Comparison of ENCODE assay signal across 31 mouse cellular contexts in the genomic region with DNA sequence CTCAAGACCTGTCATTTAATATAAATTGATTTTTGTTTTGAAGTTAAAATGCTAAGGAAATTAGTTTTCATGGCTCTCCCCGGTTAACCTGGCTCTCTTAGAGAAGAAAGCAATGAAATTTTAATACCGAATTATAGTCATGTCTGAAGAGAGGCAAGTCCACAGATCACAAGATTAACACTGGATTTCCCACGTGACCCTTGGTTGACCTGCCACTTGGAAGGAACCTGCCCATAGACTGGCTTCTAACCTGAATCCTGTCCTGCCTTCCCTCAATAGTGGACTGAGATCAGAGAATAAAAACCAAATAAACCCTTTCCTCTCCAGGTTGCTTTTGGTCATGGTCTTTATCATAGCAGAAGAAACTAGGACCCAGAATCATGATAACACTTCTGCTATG.
"Had no signal": no experiment of that assay in that cellular context is flagged by ENCODE, and none has a peak within 500 bp of the region (broad histone marks: within the 10 kb centered on the region; RNA-seq: fewer than 3 reads in every experiment).

No protein-coding gene starts in this region.

- H3K36me3 ChIP-seq: limb, embryonic 10.5 days; limb, embryonic 12.5 days; limb, embryonic 13.5 days; limb, embryonic 15.5 days; liver, embryonic 13.5 days; liver, embryonic 15.5 days; lung, embryonic 15.5 days; midbrain, embryonic 10.5 days; midbrain, embryonic 12.5 days; midbrain, embryonic 13.5 days; midbrain, embryonic 15.5 days; neural tube, embryonic 12.5 days; neural tube, embryonic 13.5 days had no signal

- H3K27ac ChIP-seq: limb, embryonic 10.5 days; limb, embryonic 12.5 days; limb, embryonic 13.5 days; limb, embryonic 15.5 days; liver, embryonic 13.5 days; liver, embryonic 14.5 days; liver, embryonic 15.5 days; lung, embryonic 15.5 days; midbrain, embryonic 10.5 days; midbrain, embryonic 12.5 days; midbrain, embryonic 13.5 days; midbrain, embryonic 15.5 days; neural tube, embryonic 12.5 days; neural tube, embryonic 13.5 days had no signal

- H3K4me2 ChIP-seq: limb, embryonic 12.5 days; limb, embryonic 13.5 days; limb, embryonic 15.5 days; liver, embryonic 11.5 days; liver, embryonic 13.5 days; liver, embryonic 15.5 days; lung, embryonic 14.5 days; lung, embryonic 15.5 days; midbrain, embryonic 11.5 days; midbrain, embryonic 12.5 days; midbrain, embryonic 13.5 days; midbrain, embryonic 15.5 days; neural tube, embryonic 12.5 days; neural tube, embryonic 13.5 days had no signal

- H3K27me3 ChIP-seq: limb, embryonic 12.5 days; limb, embryonic 13.5 days; limb, embryonic 15.5 days; liver, embryonic 13.5 days; liver, embryonic 15.5 days; lung, embryonic 15.5 days; midbrain, embryonic 12.5 days; midbrain, embryonic 13.5 days; midbrain, embryonic 15.5 days; neural tube, embryonic 12.5 days; neural tube, embryonic 13.5 days had no signal

- H3K4me1 ChIP-seq: limb, embryonic 12.5 days; liver, embryonic 15.5 days; midbrain, embryonic 12.5 days; midbrain, embryonic 13.5 days; neural tube, embryonic 12.5 days had no signal

- ATAC-seq: liver, postnatal 0 days; lung, postnatal 0 days; midbrain, embryonic 13.5 days; midbrain, embryonic 15.5 days; midbrain, embryonic 16.5 days had no signal

- H3K9ac ChIP-seq: limb, embryonic 12.5 days; limb, embryonic 13.5 days; limb, embryonic 15.5 days; liver, embryonic 13.5 days; liver, embryonic 14.5 days; liver, embryonic 15.5 days; liver, postnatal 0 days; lung, embryonic 14.5 days; lung, embryonic 15.5 days; midbrain, embryonic 12.5 days; midbrain, embryonic 13.5 days; midbrain, embryonic 15.5 days; neural tube, embryonic 12.5 days; neural tube, embryonic 13.5 days had no signal

- H3K9me3 ChIP-seq: limb, embryonic 10.5 days; limb, embryonic 12.5 days; limb, embryonic 13.5 days; limb, embryonic 15.5 days; liver, embryonic 13.5 days; liver, embryonic 15.5 days; lung, embryonic 15.5 days; midbrain, embryonic 10.5 days; midbrain, embryonic 12.5 days; midbrain, embryonic 13.5 days; midbrain, embryonic 15.5 days; neural tube, embryonic 12.5 days; neural tube, embryonic 13.5 days had no signal

- H3K4me3 ChIP-seq: limb, embryonic 10.5 days; limb, embryonic 12.5 days; limb, embryonic 13.5 days; limb, embryonic 15.5 days; liver, embryonic 13.5 days; liver, embryonic 15.5 days; lung, embryonic 15.5 days; megakaryocyte, embryonic 14.5 days; midbrain, embryonic 10.5 days; midbrain, embryonic 12.5 days; midbrain, embryonic 13.5 days; midbrain, embryonic 15.5 days; myocyte; neural tube, embryonic 12.5 days; neural tube, embryonic 13.5 days had no signal

- DNase-seq: left cerebral cortex, postnatal 4 days; liver; liver, embryonic 13.5 days; liver, postnatal 0 days; lung, adult 18-20 months; lung, adult 2 months; lung, embryonic 14.5 days; lung, postnatal 10 days; lung, postnatal 14 days; lung, postnatal 36 days; lung, postnatal 4 days; midbrain, embryonic 14.5 days had no signal
